Mouse (Mus musculus) erythroid progenitor cell, adult 5-6 weeks (primary cell): ENCODE results near the gene Gm5797. TPM values are rescaled to one million over a fixed set of nuclear protein-coding genes. Genes with fewer than 3 reads are reported as not detected.
"Not testable (repeated sequence)": the region's sequence is repeated elsewhere in the genome, so short reads cannot be mapped to it uniquely, and the experiment has no call there.

Experiments used
- ATAC-seq: replicated peaks from 2 replicates; pipeline ENCODE4 v1.8.0; 2016; ENCODE audit warnings: moderate number of reproducible peaks, mild to moderate bottlenecking, moderate TSS enrichment, inconsistent platforms; ENCODE audit not compliant: poor library complexity, low FRiP score, severe bottlenecking
- total RNA-seq, 2 experiments: library from RNA; stranded (forward) in 1 of 2; stranded (reverse) in 1 of 2; fragments of 150-400 nt in 1 of 2; fragments of 186-747, 209-891 nt in 1 of 2; gene quantifications; 2 replicates each; pipeline versions ENCODE4 v1.2.3 to v1.2.4; 2015 to 2017; ENCODE audit warnings: low replicate concordance in 2 of 2

The Gm5797 gene
- total RNA-seq (2015; ENCODE audit: low replicate concordance) (not detected in 2 replicates), total RNA-seq (2017; ENCODE audit: low replicate concordance) (not detected in 2 replicates)

- not testable (repeated sequence) for ATAC-seq
These were observed at the start of gene Gm5797 for GRCm38 (mm10) chr14:7332295-7332694. Gene Gm5797 (minus strand): TSS chr14:7332395.

DNA sequence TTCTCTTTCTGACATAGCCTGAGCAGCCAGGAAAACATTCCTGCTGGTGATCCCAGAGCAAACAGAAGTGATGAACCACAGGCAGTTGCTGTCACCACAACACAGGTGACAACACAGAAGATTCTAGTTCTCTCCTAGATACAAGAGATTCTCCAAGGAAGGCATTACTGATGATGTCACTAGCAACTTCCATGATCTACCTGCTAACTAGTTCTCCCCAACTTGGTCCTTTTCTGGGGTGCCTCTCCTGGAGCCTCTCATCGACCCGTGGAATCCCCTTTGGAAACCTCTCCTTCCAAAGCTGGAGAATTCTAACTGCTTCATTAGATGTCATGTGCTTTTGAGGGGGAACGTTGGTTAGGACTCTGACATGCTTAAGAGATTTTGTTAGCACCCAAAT, 32.8 kb upstream of the Gm5797 start, which contains the start of gene Gm8374:
Gene Gm8374 (minus strand): TSS at position 101 of the 400 bp plus-strand sequence.
- ATAC-seq, result not testable (repeated sequence)

GRCm38 (mm10) chr14:7315093-7315492, 17.1 kb downstream of the Gm5797 start:
- not testable (repeated sequence) for ATAC-seq

DNA sequence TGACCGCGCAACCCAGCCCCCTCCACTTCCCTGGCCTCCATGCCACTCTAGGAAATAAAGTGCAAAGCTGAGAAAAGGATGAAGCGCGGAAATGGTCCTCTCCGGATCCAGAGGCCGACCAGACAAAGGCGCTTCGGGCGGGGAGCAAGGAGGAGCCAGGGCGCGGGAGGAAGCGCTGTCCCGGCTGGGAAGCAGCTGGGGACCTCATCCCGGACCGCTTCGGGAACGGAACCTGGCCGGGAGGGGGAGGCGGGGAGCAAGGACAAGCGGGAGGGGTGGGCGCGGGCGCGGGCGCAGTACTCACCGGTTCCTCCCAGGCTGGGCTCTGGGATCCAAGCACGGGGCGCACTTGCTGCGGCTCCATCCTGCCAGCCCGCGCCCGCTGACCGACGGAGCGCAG, 17.5 kb downstream of the Gm5797 start, which contains the start of gene Gm3739:
Gene Gm3739 (minus strand): TSS at position 389 of the 400 bp plus-strand sequence.
- ATAC-seq, result not testable (repeated sequence)

Other genes with a start within 250 kb of the Gm5797 start
- not detected in 2 replicates for gene Gm3696, start 231.8 kb downstream of the Gm5797 start, total RNA-seq (2015; ENCODE audit: low replicate concordance)
- not detected in 2 replicates for gene Gm3696, start 231.8 kb downstream of the Gm5797 start, total RNA-seq (2017; ENCODE audit: low replicate concordance)
- not detected in 2 replicates for gene Gm6676, start 207.0 kb downstream of the Gm5797 start, total RNA-seq (2015; ENCODE audit: low replicate concordance)
- not detected in 2 replicates for gene Gm6676, start 207.0 kb downstream of the Gm5797 start, total RNA-seq (2017; ENCODE audit: low replicate concordance)
- not detected in 2 replicates for gene Gm3512, start 157.9 kb downstream of the Gm5797 start, total RNA-seq (2015; ENCODE audit: low replicate concordance)
- 1.2 TPM in 1 of 2 replicates, not detected in the other for gene Gm3512, start 157.9 kb downstream of the Gm5797 start, total RNA-seq (2017; ENCODE audit: low replicate concordance)
- gene Gm16434, start 137.9 kb downstream of the Gm5797 start, total RNA-seq (2015; ENCODE audit: low replicate concordance), result not detected in 2 replicates
- gene Gm16434, start 137.9 kb downstream of the Gm5797 start, total RNA-seq (2017; ENCODE audit: low replicate concordance), result not detected in 2 replicates
- gene Gm3727, start 67.7 kb downstream of the Gm5797 start, total RNA-seq (2015; ENCODE audit: low replicate concordance), result not detected in 2 replicates
- not detected in 2 replicates for gene Gm3727, start 67.7 kb downstream of the Gm5797 start, total RNA-seq (2017; ENCODE audit: low replicate concordance)
- 3.6 TPM in 1 of 2 replicates, not detected in the other for gene Gm3739, start 17.3 kb downstream of the Gm5797 start, total RNA-seq (2015; ENCODE audit: low replicate concordance)
- not detected in 2 replicates for gene Gm3739, start 17.3 kb downstream of the Gm5797 start, total RNA-seq (2017; ENCODE audit: low replicate concordance)
- not detected in 2 replicates for gene Gm8374, start 32.7 kb upstream of the Gm5797 start, total RNA-seq (2015; ENCODE audit: low replicate concordance)
- not detected in 2 replicates for gene Gm8374, start 32.7 kb upstream of the Gm5797 start, total RNA-seq (2017; ENCODE audit: low replicate concordance)
- not detected in 2 replicates for gene Gm3755, start 118.5 kb upstream of the Gm5797 start, total RNA-seq (2015; ENCODE audit: low replicate concordance)
- gene Gm3755, start 118.5 kb upstream of the Gm5797 start, total RNA-seq (2017; ENCODE audit: low replicate concordance), result not detected in 2 replicates
- gene Gm3752, start 151.4 kb upstream of the Gm5797 start, total RNA-seq (2015; ENCODE audit: low replicate concordance), result not detected in 2 replicates
- gene Gm3752, start 151.4 kb upstream of the Gm5797 start, total RNA-seq (2017; ENCODE audit: low replicate concordance), result 0.08 TPM in 1 of 2 replicates, not detected in the other
- not detected in 2 replicates for gene Gm3558, start 236.2 kb upstream of the Gm5797 start, total RNA-seq (2015; ENCODE audit: low replicate concordance)
- gene Gm3558, start 236.2 kb upstream of the Gm5797 start, total RNA-seq (2017; ENCODE audit: low replicate concordance), result not detected in 2 replicates